In the genomic region with DNA sequence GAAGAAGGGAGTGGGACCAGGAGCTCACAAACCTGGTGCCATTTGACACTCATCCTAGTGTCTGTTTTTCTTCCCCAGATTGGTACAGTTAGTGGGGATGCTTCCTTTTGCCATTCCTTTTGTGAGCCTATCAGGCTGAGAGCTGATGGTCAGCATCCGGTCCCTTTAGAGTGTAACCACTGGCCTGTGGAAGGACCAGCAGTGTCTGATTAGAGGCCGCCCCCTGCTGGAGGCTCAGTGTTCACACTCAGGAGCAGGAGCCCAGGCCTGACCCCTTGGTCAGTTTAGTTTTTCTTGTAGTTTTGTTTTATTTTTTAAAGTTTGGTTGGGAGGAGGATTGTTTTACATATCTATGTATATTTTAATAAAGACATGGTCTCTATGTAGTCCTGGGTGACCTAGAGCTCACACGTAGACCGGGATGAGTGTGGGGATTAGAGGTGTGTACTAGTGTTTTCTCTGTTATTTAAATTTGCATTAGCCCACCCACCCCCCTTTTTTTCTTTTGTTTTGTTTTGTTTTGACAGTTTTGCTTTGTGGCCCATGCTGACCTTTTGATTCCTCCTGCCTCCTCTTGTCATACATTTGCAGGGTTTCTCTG, we compare ENCODE assay signal across 8 mouse cellular contexts. TPM values are rescaled to one million over a fixed set of nuclear protein-coding genes. Genes with fewer than 3 reads are reported as not detected.
A peak's percentile ranks its signal among the peaks of the same experiment; 100 is the strongest.
DNase-seq lines count a peak whose midpoint lies in the region; ATAC-seq lines count a peak whose summit lies in the region.

No protein-coding gene starts in this region.

- no peaks in the 10 kb centered on the region for H3K9me3 ChIP-seq in forebrain, embryonic 13.5 days (replicated peaks)
- H3K9me3 ChIP-seq in lung, embryonic 16.5 days (ENCODE audit: control insufficient read depth, low read length), result no peaks in the 10 kb centered on the region

- DNase-seq in CD8-positive naive resting alpha-beta T cell, adult 2 months (ENCODE audit: low read depth in 2 of 2, low spot score in 2 of 2), result peak; percentile 54 to 62
- peak; percentile 64 for DNase-seq in c-Kit-negative CD71-positive TER-119-positive erythroid progenitor cells, embryonic 14.5 days (ENCODE audit: low read depth, low spot score)
- peak; percentile 93 for DNase-seq in heart, postnatal 4 days
- DNase-seq in layer of hippocampus, adult 9-11 months, result peak; percentile 48
- peak; percentile 78 for DNase-seq in ovary, postnatal 36 days (ENCODE audit: low spot score)
- peak; percentile 22 to 76 for DNase-seq in thymus, postnatal 10 days (ENCODE audit: low spot score in 2 of 2)

- 53% methylated on average over 4 of the region's 4 CpGs for WGBS in forebrain, embryonic 13.5 days
- 58% methylated on average over 4 of the region's 4 CpGs for WGBS in lung, embryonic 16.5 days

- H3K4me2 ChIP-seq in forebrain, embryonic 13.5 days, result no peak overlapping the region
- H3K4me2 ChIP-seq in lung, embryonic 16.5 days (ENCODE audit: low read depth, low read length), result no peak overlapping the region

- H3K9ac ChIP-seq in forebrain, embryonic 13.5 days, result no peak overlapping the region
- H3K9ac ChIP-seq in lung, embryonic 16.5 days (ENCODE audit: low read length), result no peak overlapping the region

- no peak overlapping the region for H3K4me3 ChIP-seq in forebrain, embryonic 13.5 days
- H3K4me3 ChIP-seq in lung, embryonic 16.5 days (ENCODE audit: low read length), result no peak overlapping the region

- no peak overlapping the region for H3K27ac ChIP-seq in forebrain, embryonic 13.5 days
- no peak overlapping the region for H3K27ac ChIP-seq in lung, embryonic 16.5 days (ENCODE audit: low read length)

- peaks cover 99% of the 10 kb centered on the region for H3K36me3 ChIP-seq in forebrain, embryonic 13.5 days (ENCODE audit: poor library complexity, severe bottlenecking)
- peaks cover 79% of the 10 kb centered on the region for H3K36me3 ChIP-seq in lung, embryonic 16.5 days (ENCODE audit: control insufficient read depth, insufficient read depth, low read length)

- peak; percentile 75 for ATAC-seq in forebrain, embryonic 13.5 days
- ATAC-seq in lung, embryonic 16.5 days (ENCODE audit: low read depth), result peak; percentile 91

- H3K27me3 ChIP-seq in forebrain, embryonic 13.5 days, result no peaks in the 10 kb centered on the region
- H3K27me3 ChIP-seq in lung, embryonic 16.5 days (ENCODE audit: control insufficient read depth, insufficient read depth, low read depth, low read length), result no peaks in the 10 kb centered on the region

- no peaks in the 10 kb centered on the region for H3K4me1 ChIP-seq in forebrain, embryonic 13.5 days
- H3K4me1 ChIP-seq in lung, embryonic 16.5 days (replicated peaks; ENCODE audit: control insufficient read depth, insufficient read depth, low read length), result no peaks in the 10 kb centered on the region

RNA-seq across cellular contexts. Expression of a gene that starts 25.5 kb away (rescaled TPM):
- polyA plus RNA-seq in forebrain, embryonic 13.5 days (2015; fragmentation: Nextera tagmentation; extraction: Ambion mirVana), result 19.5 and 20.5 TPM in 2 replicates
- total RNA-seq in heart, postnatal 4 days (2021), result 10 to 100 TPM; 36.8 to 39.3 TPM
- polyA plus RNA-seq in lung, embryonic 16.5 days (2015; fragmentation: Nextera tagmentation; extraction: Ambion mirVana), result 13.1 and 13.2 TPM in 2 replicates

RNA-seq across cellular contexts. Expression of a gene that starts 26.4 kb away (rescaled TPM):
- 55.7 and 56.4 TPM in 2 replicates for polyA plus RNA-seq in forebrain, embryonic 13.5 days (2015; fragmentation: Nextera tagmentation; extraction: Ambion mirVana)
- total RNA-seq in heart, postnatal 4 days (2021), result 10 to 100 TPM; 70.3 to 77.9 TPM
- polyA plus RNA-seq in lung, embryonic 16.5 days (2015; fragmentation: Nextera tagmentation; extraction: Ambion mirVana), result 34.8 and 39.1 TPM in 2 replicates

RNA-seq across cellular contexts. Expression of a gene that starts 38.6 kb away (rescaled TPM):
- polyA plus RNA-seq in forebrain, embryonic 13.5 days (2015; fragmentation: Nextera tagmentation; extraction: Ambion mirVana), result 355 and 370 TPM in 2 replicates
- 100 to 1,000 TPM; 105 to 110 TPM for total RNA-seq in heart, postnatal 4 days (2021)
- polyA plus RNA-seq in lung, embryonic 16.5 days (2015; fragmentation: Nextera tagmentation; extraction: Ambion mirVana), result 281 and 310 TPM in 2 replicates

RNA-seq across cellular contexts. Expression of a gene that starts 51.3 kb away (rescaled TPM):
- polyA plus RNA-seq in forebrain, embryonic 13.5 days (2015; fragmentation: Nextera tagmentation; extraction: Ambion mirVana), result 2.1 and 3.4 TPM in 2 replicates
- not detected for total RNA-seq in heart, postnatal 4 days (2021)
- 0.38 and 0.39 TPM in 2 replicates for polyA plus RNA-seq in lung, embryonic 16.5 days (2015; fragmentation: Nextera tagmentation; extraction: Ambion mirVana)
